Mouse (Mus musculus): ENCODE data around the gene Rxfp3. TPM values are rescaled to one million over a fixed set of nuclear protein-coding genes. Genes with fewer than 3 reads are reported as not detected.

Rxfp3 gene
- under 1 TPM; 0.12 to 0.17 TPM for total RNA-seq (2021)

GRCm38 (mm10) chr15:11037711-11038110, at the start of gene Rxfp3:
Gene Rxfp3, minus strand, starts transcription at chr15:11037991.
- peak in 1 of 2 experiments; percentile 18 for DNase-seq
- intact Hi-C loops (cut with DNase I) = loop anchor here (1.0 to 2.0 kb wide), 3 partner anchors 117 to 343 kb away; no protein-coding TSS in a partner anchor

GRCm38 (mm10) chr15:11084993-11085365, 47.2 kb upstream of the Rxfp3 start:
- DNase-seq = no peak
- intact Hi-C loops (cut with DNase I) = no loop called here

GRCm38 (mm10) chr15:11084241-11084992, 46.6 kb upstream of the Rxfp3 start:
- DNase-seq = no peak
- intact Hi-C loops (cut with DNase I) = no loop called here

GRCm38 (mm10) chr15:11083678-11084077, 45.9 kb upstream of the Rxfp3 start:
- intact Hi-C loops (cut with DNase I) = no loop called here
- DNase-seq = no peak

DNA sequence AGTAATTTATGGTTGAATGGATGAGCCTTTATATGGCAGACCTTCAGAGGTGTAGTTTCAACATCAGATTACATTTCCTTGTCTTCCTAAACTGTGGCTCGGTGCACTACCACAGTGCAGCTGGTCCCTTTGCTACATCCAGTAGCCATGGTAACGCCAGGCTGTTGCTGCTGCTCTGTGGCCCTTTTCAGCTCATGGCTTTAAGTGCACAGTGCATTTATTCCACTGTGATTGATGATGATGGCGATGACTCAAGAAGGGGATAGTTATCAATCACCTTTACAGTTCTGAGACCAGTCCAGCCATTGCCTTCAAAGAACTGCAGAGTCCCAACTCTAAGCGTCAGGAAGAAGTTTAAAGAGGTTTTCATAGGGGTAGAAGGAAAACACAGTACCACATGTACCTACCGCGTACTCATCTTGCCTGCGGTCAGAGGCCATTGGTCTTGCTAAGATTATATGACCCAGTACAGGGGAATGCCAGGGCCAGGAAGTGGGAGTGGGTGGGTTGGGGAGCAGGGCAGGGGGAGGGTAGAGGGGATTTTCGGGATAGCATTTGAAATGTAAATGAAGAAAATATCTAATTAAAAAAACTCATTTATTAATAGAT, 45.3 kb upstream of the Rxfp3 start:
- intact Hi-C loops (cut with DNase I) = no loop called here
- DNase-seq = no peak

- intact Hi-C loops (cut with DNase I) = no loop called here
- no peak for DNase-seq
These were observed 38.1 kb upstream of the Rxfp3 start for GRCm38 (mm10) chr15:11075726-11076361.

- DNase-seq = no peak
- intact Hi-C loops (cut with DNase I) = no loop called here
These were observed 30.1 kb upstream of the Rxfp3 start for GRCm38 (mm10) chr15:11067891-11068290.

- intact Hi-C loops (cut with DNase I) = no loop called here
These were observed 28.5 kb upstream of the Rxfp3 start for GRCm38 (mm10) chr15:11066299-11066698.

DNA sequence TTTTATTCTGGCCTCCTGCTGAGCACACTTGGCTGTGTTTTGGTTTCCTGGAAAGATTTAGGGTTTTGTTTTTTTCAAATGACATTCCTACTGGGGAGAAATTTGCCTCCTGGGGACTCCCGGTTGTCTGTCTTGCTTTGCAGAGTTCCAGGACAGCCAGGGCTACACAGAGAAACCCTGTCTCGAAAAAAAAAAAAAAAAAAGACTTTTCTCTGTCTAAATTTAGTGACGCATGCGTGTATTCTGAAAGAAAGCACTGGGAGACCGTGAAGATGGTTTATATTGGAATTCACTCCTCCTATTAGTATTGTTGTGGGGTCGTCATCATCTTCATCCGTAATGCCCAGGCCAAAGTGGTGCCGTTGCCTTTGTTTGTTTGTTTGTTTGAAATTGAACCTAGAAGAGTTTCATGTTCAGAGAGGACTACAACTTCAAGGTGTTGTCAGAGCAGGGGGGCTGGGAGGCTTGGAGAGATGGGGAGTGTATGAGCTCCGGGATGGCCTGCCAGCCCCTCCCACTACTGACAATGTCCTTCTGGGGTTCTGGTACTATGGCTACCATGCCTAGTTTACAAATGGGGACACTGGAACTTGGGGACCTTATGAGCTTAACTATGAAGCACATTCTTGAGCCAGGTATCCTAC, 27.9 kb upstream of the Rxfp3 start:
- DNase-seq = peak in 1 of 2 experiments; percentile 24
- intact Hi-C loops (cut with DNase I) = no loop called here

More at GRCm38 (mm10) chr15:11066299-11066698, 28.5 kb upstream of the Rxfp3 start:
- no peak for DNase-seq

GRCm38 (mm10) chr15:11064558-11065411, 27.0 kb upstream of the Rxfp3 start, which contains the start of gene Adamts12:
Gene Adamts12, plus strand, starts transcription at chr15:11064790.
- peak; percentile 83 to 87 for DNase-seq
- intact Hi-C loops (cut with DNase I) = no loop called here

DNA sequence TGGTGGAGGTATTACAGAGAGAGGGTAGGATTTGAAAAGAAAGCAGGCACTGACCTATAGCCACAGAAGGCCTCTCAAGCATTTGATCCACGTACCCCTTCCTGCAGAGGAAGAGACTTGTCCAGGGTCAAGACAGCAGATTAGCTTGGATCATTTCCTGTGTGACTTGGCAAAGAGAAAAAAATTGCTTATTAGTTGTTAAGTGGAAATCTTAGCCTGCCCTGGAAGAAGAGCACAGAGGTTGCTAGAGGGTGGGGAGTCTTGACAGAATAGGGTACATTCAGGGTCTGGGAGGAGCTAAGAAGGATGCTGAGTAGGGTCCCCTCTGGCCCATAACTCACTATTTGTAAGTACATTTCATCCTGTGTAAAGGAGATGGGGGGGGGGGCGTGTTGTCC, 26.4 kb upstream of the Rxfp3 start:
- DNase-seq = peak in 1 of 2 experiments; percentile 46
- intact Hi-C loops (cut with DNase I) = no loop called here

- intact Hi-C loops (cut with DNase I) = no loop called here
- no peak for DNase-seq
These were observed 25.1 kb upstream of the Rxfp3 start for GRCm38 (mm10) chr15:11062903-11063302.

DNA sequence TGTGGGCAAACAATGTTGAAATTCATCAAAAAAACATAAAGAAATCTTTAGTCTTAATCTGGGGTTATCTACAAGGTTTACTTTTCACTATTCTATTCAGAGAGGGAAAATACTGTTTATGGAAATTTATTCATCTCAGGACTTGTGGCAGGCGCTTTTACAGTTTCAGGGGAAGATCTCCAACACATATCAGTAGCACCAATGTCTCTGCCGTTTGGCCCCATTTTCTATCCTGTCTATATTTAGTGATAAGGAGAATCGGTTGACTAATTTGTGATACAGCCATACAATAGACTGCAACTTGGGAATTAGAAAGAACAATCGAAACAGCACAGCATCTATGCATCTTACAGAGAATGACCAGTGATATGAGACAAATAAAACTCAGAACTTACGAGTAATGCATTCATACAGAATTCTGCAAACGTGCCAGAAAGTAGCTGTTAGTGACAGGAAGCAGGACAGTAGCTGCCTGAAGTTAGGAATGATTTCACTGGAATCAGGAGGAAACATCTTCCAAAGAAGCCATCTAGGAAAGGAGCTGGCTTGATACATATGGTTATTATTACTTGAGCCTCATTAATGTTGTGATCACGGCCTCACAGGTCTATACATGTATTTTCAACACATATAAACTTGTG, 16.8 kb upstream of the Rxfp3 start:
- intact Hi-C loops (cut with DNase I) = no loop called here

GRCm38 (mm10) chr15:11053678-11054439, 16.1 kb upstream of the Rxfp3 start:
- intact Hi-C loops (cut with DNase I) = no loop called here
- no peak for DNase-seq

More for the DNA sequence above, 16.8 kb upstream of the Rxfp3 start:
- no peak for DNase-seq

DNA sequence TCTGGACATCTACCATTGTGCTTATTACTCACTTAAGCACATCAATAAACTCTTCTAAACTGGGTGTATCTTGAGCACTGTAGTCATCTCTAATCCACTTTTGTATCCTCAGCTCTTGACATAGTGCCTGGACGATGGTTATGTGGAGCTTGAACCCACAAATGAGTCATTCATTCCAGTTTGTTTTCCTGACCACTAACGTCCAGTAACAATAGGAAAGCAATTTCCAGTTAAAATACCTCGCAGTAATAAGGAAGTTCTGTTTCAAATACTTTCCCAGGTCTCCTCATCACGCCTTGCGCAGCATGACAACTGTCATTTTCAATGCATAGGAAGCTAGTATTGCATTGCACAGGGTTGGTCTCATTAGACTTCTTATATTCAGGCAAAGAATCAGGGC, 5.0 kb upstream of the Rxfp3 start:
- DNase-seq = no peak
- intact Hi-C loops (cut with DNase I) = no loop called here

DNA sequence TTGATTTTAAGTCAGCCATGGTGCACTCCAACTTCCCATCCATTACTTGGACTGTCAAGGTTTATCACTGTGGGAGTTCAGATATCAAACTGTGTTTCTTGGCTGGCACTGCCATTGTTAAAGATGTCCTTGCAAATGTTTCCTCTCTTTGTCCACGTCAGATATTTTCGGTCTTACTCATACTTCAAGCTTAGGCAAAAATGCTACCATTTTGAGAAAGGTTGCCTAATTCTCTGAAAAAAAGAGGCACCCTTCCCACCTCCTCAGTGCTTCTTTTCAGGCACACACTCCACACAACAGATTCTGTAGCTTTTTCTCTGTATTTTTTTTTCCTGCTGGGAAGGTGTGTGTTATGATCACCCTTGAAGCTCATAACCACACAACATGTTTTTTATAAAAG, 3.4 kb upstream of the Rxfp3 start:
- DNase-seq = no peak
- intact Hi-C loops (cut with DNase I) = no loop called here

- intact Hi-C loops (cut with DNase I) = no loop called here
- DNase-seq = no peak
These were observed 2.3 kb upstream of the Rxfp3 start for GRCm38 (mm10) chr15:11040067-11040466.

DNA sequence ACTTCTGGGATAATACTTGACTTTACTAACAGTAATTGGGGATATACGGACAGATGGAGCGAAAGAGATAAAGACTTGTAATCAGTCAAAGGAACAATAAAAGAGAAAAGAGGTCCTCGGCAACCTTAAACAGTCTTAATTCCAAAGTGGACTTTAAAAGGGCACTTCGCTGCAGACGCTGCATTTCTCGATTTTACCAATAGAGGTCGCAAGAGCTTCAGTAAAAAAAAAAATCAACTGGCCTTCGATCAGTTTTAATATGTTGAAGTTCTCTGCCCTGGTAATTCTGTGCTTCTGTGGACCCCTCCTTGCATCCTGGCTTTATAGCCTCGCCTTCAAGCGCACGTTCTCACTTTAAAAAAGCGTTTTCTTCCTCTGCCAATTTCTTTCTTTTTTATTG, 685 bp upstream of the Rxfp3 start:
- intact Hi-C loops (cut with DNase I) = loop anchor here (1.0 kb wide), 2 partner anchors 282 to 342 kb away; no protein-coding TSS in a partner anchor
- peak; percentile 47 to 79 for DNase-seq

DNA sequence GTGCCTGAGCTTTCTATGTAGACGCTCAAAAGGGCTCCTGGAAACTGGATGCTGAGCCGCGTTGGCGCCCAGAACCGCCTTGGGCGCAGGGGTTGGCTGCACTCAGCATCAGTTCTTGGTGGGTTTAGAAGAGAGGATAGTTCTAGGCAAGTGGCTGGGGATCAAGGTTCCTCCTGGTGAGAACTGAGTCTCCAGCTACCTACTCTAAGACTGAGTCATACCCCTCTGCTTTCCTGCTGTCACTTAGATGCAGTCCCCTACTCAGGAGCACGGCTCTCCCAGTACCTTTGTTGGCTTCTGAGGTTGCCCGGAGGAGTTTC, 455 bp downstream of the Rxfp3 start:
- intact Hi-C loops (cut with DNase I) = loop anchor here (2.0 kb wide), 1 partner anchor 117 kb away; no protein-coding TSS in a partner anchor
- DNase-seq = no peak

Measured in heart, postnatal 10 days (tissue).